Mouse (Mus musculus) induced T-regulatory cell, adult 2 months (primary cell): ENCODE measurements around the gene Sept10.

Source experiments
- DNase-seq: peaks from one replicate; pipeline ENCODE4 v3.0.0-alpha.2; 2012; ENCODE audit warnings: low read depth

Sept10 gene

GRCm38 (mm10) chr10:59221473-59222270, at the start of gene Sept10, which contains the start of gene Sowahc:
Gene Sept10 (minus strand): TSS chr10:59221847.
Gene Sowahc (plus strand): TSS chr10:59221953.
- DNase-seq = peak; percentile 98

GRCm38 (mm10) chr10:59268754-59269153, 47.1 kb upstream of the Sept10 start:
- no peak for DNase-seq

DNA sequence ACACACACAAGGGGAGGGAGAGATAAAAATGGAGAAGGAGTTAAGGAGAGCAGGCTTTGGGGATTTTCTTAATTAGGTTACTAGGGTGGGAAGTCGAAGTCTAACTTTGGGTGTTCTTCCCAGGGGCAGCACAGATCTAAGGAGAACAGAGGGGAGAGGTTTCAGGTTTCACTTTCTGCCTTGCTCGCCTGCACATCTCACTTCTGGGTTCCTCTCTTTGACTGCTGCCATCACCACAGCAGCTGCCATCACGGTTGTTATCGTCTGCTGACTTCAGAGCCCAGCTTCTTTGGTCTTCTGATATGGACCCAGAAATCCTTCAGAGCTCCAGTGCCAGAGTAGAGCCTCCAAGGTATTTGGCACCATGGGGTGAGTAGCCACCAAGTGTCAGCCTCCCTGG, 46.5 kb upstream of the Sept10 start:
- no peak for DNase-seq

DNA sequence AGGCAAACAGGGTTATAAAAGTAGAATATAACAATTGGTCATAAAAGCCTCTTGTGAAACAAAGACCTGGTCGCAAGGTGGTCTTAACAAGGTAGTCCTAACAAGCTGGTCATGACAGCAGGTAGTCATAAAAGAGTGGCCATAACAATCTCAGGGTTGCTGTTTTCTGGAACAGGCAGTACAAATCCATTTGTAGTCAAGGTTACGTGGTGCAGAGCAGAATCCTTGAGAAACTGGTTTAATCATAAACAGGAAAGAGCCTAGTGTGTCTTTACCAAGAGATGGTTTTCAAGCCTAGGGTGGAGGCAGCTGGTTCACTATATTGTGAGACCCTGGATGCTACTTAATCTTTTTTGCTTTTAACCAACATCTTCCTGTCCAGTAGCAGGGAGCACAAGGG, 45.6 kb upstream of the Sept10 start:
- no peak for DNase-seq

GRCm38 (mm10) chr10:59266097-59266496, 44.5 kb upstream of the Sept10 start:
- DNase-seq = no peak

- DNase-seq = no peak
Observed at GRCm38 (mm10) chr10:59265674-59266073, 44.0 kb upstream of the Sept10 start.

DNA sequence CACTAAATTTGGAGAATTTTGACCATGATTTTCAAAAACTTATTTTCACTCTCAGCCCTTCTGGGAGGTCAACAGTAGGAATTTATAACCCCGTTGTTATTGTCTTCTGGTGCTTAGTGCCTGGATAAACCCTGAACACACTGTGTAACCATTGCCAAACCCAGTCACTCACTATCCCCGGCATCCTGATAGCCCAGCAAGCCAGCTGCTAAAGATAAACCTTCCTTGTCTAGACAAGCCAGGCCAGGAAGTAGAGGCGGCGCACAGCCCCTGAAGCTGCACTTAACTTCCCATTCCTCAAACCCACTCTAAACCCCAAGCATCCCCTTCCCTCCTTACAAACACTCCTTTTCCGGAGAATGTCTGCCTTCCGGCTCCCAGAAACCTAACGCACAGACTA, 43.4 kb upstream of the Sept10 start:
- DNase-seq = no peak

DNA sequence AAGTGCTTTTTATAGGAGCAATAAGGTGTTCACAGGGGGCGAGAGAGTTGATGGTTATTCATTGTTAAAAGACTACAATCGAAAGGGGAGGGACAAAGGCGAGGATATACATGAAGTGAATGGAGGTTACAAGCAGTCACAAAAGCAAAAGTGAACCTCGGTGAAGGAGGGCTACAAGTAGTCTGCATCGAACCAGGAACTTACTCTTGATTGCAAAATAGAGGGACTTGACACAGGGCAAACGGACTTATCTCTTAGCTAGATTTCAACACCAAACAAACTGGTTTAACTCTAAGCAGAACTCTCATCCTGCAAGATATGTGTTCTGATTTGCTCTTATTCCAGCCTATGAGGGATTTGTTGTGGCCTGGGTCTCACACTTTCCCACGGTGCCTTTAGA, 41.3 kb upstream of the Sept10 start:
- DNase-seq = no peak

GRCm38 (mm10) chr10:59262021-59262420, 40.4 kb upstream of the Sept10 start:
- no peak for DNase-seq

DNA sequence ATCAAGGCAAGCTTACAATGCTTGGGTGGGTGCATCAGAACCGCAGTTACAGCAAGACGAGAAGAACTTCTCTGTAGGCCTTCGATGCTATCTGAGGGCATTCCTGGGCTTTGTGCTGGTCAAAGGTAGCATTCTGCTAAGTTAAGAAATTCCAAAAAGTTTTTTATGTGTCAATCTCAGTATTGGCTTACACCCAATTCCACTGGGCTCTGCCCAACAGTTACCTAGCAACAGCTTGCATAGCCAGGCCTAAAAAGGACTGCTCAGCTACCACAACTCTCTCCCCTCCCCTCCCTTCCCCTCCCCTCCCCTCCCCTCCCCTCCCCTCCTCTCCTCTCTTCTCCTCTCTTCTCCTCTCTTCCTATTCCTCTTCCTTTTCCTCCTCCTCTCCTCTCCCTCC, 40.0 kb upstream of the Sept10 start:
- DNase-seq = no peak

GRCm38 (mm10) chr10:59259572-59259971, 37.9 kb upstream of the Sept10 start:
- DNase-seq = no peak

- DNase-seq = no peak
Observed at GRCm38 (mm10) chr10:59256533-59256932, 34.9 kb upstream of the Sept10 start.

GRCm38 (mm10) chr10:59253541-59254079, 32.0 kb upstream of the Sept10 start:
- no peak for DNase-seq

DNA sequence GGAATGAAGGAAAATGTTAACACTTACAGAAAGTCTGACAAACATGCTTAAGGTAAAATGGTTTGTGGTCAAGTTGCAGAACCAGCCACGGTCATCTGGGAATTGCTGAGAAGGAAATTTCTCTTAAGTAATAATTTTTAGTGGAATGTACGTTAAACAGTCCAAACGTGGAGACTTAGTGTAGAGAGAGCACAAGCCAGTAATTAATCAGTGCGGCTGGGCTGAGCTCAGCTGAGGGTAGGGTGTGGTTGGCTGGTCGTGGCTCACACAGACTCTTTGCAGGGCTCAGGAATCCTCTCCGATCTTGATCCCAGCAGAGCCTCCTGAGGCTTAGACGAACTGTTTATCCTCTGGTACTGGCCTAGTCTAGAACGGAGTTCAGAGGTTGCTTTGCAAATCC, 30.7 kb upstream of the Sept10 start:
- DNase-seq = no peak

DNA sequence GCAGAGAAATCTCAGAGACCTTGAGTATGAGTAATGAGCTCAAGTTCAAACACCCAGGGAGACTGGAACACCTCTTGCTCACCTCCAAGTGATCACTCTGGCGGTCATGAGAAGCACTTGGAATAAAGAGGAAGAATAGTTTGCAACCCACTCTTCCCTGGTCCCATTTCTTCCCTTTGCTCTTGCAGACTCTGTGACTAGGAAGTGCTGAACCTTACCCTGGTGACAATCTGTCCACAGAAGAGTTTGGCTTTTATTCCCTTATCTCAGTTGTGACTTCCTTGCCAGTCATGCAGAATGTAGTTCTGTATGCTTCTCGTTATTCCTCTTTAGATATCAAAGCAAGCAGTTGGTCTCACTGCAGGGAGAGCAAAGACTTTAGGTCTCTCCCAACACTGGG, 30.3 kb upstream of the Sept10 start:
- no peak for DNase-seq

GRCm38 (mm10) chr10:59250679-59251078, 29.0 kb upstream of the Sept10 start:
- DNase-seq = no peak

GRCm38 (mm10) chr10:59249531-59249930, 27.9 kb upstream of the Sept10 start:
- no peak for DNase-seq

- DNase-seq = no peak
Observed at GRCm38 (mm10) chr10:59241141-59241541, 19.5 kb upstream of the Sept10 start.

- DNase-seq = no peak
Observed at GRCm38 (mm10) chr10:59237757-59238156, 16.1 kb upstream of the Sept10 start.

GRCm38 (mm10) chr10:59236486-59236885, 14.8 kb upstream of the Sept10 start:
- peak; percentile 36 for DNase-seq

GRCm38 (mm10) chr10:59235847-59236246, 14.2 kb upstream of the Sept10 start:
- DNase-seq = no peak

DNA sequence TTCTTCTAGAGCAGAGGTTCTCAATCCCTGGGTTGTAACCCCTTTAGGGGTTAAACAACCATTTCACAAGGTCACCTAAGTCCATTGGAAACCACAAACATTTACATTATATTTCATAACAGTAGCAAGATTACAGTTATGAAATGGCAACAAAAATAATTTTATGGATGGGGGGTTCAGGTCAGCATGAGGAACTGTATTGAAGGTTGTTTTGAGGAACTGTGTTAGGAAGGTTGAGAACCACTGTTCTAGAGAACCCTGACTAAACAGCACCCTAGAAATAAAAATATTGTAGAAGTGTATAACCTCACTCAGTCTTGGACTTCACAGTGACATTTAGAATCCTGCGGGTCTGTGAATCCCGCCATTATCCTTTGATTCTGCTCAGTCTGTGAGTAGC, 13.6 kb upstream of the Sept10 start:
- DNase-seq = no peak

- no peak for DNase-seq
Observed at GRCm38 (mm10) chr10:59229205-59229820, 7.7 kb upstream of the Sept10 start.
